Mouse (Mus musculus) C2C12 (cell line): Measurements from ENCODE around the gene Etl4.

Experiments
- CEBPB ChIP-seq: IDR thresholded peaks from one replicate; pipeline ENCODE4 v1.6.1; 2011; ENCODE audit warnings: low read depth, mild to moderate bottlenecking, control low read depth, moderate library complexity
- CTCF ChIP-seq: IDR thresholded peaks from one replicate; pipeline ENCODE4 v1.5.1; 2011; ENCODE audit not compliant: control insufficient read depth, insufficient read depth, insufficient read length
- MYOG ChIP-seq: IDR thresholded peaks from one replicate; pipeline ENCODE4 v1.6.1; 2011; ENCODE audit not compliant: control insufficient read depth, insufficient read length; ENCODE audit errors: extremely low read depth
- USF1 ChIP-seq: IDR thresholded peaks from one replicate; pipeline ENCODE4 v1.6.1; 2011; ENCODE audit warnings: low read depth, mild to moderate bottlenecking, control low read depth, moderate library complexity

DNA sequence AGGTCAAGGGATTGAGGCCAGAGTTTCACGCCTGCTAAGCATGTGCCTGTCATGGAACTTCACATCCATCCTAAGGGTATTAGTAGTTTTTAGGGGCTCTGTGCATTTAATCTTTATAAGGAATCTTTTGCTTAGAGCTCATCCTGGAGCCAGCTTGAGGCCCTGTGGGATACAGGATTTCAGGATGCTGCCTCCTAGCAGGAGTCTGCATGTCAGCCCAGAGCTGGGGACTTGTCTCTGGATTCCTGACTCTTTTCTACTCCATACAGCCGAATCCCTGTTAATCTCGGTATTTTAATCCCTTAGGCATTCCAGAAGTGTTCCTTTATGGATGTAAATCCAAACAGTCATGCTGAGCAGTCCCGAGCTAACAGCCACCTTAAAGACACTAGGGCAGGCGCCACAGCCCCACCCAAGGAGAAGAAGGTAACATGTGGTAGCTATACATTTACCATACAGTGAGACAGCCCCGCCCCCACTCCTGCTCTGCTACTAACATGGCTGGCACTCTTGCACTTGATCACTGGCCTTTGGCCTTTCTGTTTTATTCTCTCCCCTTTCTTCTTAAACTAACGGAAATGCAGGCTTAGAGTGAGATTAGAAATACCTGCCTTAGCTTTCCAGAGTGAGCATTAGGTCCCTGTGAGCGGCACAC, 891.8 kb downstream of the Etl4 start:
- TF ChIP-seq CTCF: no peak
- TF ChIP-seq CEBPB: no peak
- TF ChIP-seq MYOG: no peak
- no peak for TF ChIP-seq USF1
